Mouse (Mus musculus) brown adipose tissue, adult 24 weeks (tissue): ENCODE data around the gene Per3. TPM values are rescaled to one million over a fixed set of nuclear protein-coding genes. Genes with fewer than 3 reads are reported as not detected.
"Not testable (repeated sequence)": the region's sequence is repeated elsewhere in the genome, so short reads cannot be mapped to it uniquely, and the experiment has no call there.

Experiments
- H3K27ac ChIP-seq: fragments of 200-500 bp; replicated peaks from 2 replicates; pipeline ENCODE4 v1.5.1; 2012; ENCODE audit warnings: low read depth, mild to moderate bottlenecking, low read length
- H3K4me1 ChIP-seq: fragments of 200-500 bp; 2 replicates; pipeline ENCODE4 v1.6.1; 2012; ENCODE audit warnings: low read length, mixed read lengths; ENCODE audit not compliant: control insufficient read depth, insufficient read depth, insufficient read length
- H3K4me3 ChIP-seq: fragments of 200-500 bp; 2 replicates; pipeline ENCODE4 v1.5.1; 2012; ENCODE audit warnings: low read depth, mild to moderate bottlenecking, low read length, moderate library complexity; ENCODE audit not compliant: insufficient read depth
- polyA plus RNA-seq: library from polyadenylated mRNA; stranded (reverse); fragments of >200 nt; gene quantifications from 2 replicates; pipeline ENCODE4 v1.2.4, GENCODE M21; 2012; ENCODE audit not compliant: missing spikeins, insufficient read depth, insufficient read length

Per3 gene
- polyA plus RNA-seq, 1 experiment, result 7.0 TPM

DNA sequence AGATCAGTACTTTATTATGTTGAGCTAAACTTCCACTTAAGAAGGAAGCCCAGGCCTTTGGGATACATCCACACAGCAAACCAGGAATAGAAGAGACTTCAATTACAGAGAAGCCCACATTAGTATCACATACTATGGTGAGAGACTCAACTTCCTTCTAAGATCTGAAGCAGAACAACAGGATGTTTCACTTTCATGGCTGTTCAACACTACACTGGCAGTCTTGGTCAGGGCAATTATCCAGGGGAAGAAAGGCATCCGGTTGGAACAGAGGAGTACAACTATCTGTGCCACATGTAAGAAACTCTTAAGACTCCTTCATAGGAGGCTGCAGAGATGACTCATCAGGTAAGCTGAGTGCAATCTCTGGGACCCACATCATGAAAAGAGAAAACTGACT lies 6.7 kb upstream of the Per3 start:
- Histone ChIP-seq H3K4me1 (peaks cover 3% of the 10 kb centered on the region; the same call in 1 of the 2 replicates), H3K4me3 (no peak overlapping the region), H3K27ac (no peak overlapping the region)

DNA sequence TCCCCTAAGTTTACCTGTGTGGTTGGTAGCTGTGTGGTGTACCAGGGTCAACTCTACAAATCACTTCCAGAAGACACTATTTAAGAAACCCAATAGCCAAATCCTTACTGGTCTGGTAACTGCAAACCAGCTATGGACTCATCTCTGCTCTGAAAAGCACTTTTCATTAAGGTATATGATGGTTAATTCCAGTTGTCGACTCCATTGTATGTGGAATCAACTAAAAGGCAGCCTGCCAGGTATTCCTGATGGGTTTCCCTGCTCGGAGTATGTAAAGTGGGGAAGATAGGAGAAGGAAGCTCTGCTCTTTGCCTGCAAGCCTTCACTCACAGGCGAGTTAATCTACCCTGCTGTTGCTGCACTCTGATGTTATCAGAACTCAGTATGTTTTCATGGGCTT lies 2.1 kb upstream of the Per3 start:
- Histone ChIP-seq H3K27ac (no peak overlapping the region), H3K4me1 (peaks cover 8% of the 10 kb centered on the region; the same call in 1 of the 2 replicates), H3K4me3 (no peak overlapping the region)

DNA sequence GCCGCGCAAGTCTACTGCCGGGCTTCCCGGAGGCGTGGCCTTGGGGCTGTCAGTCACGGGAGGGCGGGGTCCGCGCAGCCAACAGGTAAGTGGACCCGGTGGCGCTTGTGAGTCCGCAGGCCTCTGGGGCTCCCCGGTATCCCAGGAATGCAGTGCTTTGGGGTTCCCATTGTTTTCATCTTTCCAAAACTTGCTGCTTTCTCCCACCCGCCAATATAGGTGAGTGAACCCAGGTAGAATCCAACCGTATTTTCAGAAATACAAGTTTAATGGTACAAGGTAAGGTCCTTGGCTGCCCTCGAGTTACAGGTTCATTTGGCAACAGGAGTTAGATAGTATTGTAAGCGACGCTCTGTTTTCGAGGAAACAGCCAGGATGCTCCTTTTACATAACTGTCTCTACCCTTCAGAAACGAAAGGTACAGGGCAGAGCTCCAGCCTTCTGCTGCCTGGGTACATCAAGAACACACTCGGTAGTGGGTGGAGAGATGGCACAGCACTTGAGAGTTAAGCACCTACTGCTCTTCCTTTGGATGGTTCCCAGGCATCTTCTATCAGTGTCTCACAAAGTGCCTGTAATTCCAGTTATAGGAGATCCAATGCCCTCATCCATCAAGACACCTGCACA lies 592 bp upstream of the Per3 start:
- Histone ChIP-seq H3K4me3 (peak overlapping the region; percentile 60), H3K27ac (peak overlapping the region; percentile 24; the same call in 1 of the 2 replicates), H3K4me1 (peaks cover 11% of the 10 kb centered on the region; the same call in 1 of the 2 replicates)

DNA sequence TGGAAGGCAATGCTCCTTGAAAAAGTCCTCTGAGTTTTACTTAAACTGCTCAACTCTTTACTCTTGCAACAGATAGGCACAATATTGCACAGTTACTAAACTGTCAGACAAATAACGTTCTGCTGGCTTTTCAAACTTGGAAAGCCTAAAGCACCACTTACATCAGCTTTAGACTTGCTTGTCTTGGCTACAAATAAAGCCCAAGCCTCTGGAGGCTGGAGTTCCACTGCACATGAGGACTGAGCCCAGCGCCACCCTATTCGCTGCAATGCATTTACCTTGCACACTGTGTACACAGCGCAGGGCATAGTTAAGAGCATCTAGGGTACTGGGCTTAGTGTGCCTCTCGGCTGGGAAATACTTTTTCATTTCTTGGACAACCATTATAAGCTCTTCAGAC lies 1.2 kb downstream of the Per3 start:
- H3K4me3 ChIP-seq, result peak overlapping the region; percentile 74
- H3K4me1 ChIP-seq, result peaks cover 11% of the 10 kb centered on the region; the same call in 1 of the 2 replicates
- peak overlapping the region; percentile 89 for H3K27ac ChIP-seq

DNA sequence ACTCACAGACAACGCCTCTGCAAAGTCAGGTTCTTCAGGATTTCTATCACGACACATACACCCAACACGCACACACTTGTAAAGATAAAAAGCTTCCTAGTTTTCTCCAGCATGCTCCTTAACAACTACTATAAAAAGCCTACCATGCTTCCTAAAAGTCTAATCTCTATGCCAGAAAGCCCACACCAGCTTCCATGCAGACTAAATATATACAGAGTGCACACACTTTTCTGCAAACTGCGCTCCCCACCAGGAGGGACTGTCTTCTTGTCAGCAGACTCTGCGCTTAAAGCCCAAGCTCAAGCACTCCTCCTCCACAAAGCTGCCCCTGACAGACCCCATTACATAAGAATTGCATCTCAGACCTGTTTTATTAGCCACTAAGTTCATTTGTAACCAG lies 3.0 kb downstream of the Per3 start:
- H3K4me1 ChIP-seq, result peaks cover 11% of the 10 kb centered on the region; the same call in 1 of the 2 replicates
- no peak overlapping the region for H3K27ac ChIP-seq
- H3K4me3 ChIP-seq, result no peak overlapping the region

DNA sequence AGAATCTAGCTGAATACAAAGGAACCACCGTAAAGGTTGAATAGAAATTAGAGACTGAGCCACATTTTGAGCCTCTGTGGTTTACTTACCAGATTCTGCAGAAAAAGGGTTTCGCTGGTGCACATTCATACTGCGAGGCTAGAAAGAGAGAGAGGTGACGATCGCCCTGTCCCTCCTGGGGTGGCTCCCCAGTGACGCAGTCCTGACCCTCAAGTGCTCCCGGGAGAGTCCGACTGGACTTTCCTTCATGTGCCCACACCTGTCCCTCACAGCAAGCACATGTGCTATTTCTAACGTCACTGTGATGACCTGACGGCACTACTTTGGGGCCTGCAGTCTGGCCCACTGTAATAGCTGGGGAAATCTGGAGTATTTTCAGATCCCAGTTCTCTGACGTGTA lies 6.7 kb downstream of the Per3 start:
- no peak overlapping the region for H3K4me3 ChIP-seq
- peaks cover 11% of the 10 kb centered on the region; the same call in 1 of the 2 replicates for H3K4me1 ChIP-seq
- H3K27ac ChIP-seq, result no peak overlapping the region

DNA sequence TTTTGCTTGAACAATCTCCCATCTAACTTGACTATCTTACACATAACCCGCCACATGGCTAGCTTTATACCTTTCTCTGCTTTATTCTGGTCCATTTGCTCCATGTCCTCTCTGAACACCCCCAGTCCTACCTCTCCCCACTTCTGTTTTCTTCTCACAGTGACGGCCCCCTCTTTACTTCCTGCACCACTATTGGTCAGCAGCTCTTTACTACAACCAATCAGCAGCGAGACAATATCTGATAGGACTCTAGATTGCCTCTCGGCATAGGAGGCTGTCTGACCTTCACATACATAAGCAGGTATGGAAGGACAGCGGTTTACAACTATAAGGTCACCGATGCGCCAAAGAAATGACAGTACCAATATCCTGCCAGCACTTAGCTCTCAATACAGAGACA lies 7.9 kb downstream of the Per3 start:
- 0 out of 2 replicates have a peak, but pooled peaks cover 3% of the 10 kb centered on the region for H3K4me1 ChIP-seq
- H3K27ac ChIP-seq, result no peak overlapping the region
- H3K4me3 ChIP-seq, result no peak overlapping the region

DNA sequence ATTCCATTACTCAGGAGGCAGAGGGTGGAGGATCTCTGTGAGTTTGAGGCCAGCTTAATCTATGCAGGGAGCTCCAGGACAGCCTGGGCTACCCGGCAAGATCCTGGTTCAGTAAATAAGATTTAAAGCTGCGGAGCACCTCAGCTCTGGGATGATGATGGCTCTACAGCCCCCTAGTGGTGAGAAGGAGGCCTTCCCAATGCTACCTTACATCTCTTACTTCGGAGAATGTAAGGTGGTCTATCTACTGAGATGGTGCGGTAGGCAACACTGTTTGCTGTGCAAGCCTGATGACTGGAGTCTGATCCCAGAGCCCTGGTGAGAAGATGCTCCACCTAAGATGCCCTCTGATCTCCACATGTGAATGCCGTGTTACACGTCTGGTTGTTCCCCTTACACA lies 17.5 kb downstream of the Per3 start:
- H3K27ac ChIP-seq, result no peak overlapping the region
- H3K4me1 ChIP-seq, result no peaks in the 10 kb centered on the region
- no peak overlapping the region for H3K4me3 ChIP-seq

DNA sequence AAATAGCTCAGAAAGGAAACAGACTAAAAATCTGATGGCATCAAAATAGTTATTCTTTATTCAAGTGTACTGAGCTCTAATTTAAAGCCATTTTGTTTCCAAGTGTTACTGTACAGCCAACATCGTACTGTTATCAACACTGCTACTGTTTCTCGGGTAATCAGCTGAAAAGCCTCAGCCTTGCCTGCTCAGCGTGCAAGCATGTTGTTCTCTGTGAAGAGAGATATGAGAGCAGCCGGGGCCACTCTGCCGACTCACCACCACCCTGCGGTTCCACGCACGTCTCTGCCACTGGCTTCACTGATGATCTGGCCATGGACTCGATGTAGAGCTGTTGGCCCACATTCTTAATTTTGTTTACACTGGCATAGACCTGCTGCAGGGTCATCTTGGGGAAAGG lies 20.3 kb downstream of the Per3 start:
- Histone ChIP-seq H3K4me1 (no peaks in the 10 kb centered on the region), H3K27ac (no peak overlapping the region), H3K4me3 (no peak overlapping the region)

DNA sequence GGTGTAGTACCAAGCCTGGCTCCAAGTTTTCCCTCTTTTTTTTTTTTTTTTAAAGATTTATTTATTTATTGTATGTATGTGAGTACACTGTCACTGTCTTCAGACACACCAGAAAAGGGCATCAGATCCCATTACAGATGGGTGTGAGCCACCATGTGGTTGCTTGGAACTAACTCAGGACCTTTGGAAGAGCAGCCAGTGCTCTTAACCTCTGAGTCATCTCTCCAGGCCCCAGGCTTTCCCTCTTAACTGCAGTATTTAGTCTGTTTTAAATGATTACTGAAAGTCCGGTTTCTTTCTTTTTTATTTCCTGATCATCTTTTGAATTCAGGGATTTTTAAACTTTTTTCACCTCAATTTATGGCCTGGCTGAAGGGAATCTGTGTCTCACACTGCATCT lies 27.1 kb downstream of the Per3 start:
- not testable (repeated sequence) for H3K4me3 ChIP-seq, H3K4me1 ChIP-seq, H3K27ac ChIP-seq

DNA sequence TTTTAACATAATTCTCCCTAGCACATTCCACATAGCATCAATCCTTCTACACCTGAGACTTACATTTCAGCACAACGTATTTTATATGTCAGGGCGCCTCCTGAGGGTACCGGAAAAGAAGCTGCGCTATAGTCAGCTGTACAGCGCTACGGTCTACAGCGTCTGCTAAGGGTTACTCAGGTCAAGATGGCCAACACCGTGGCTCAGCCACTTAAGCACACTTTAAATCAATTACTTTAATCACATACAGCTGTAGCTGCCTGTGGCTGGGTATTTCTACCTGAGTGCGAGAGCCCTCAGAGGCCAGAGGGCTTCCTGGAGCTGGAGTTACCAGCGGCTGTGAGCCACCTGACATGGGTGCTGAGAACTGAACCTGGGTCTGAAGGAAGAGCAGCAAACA lies 28.5 kb downstream of the Per3 start:
- Histone ChIP-seq H3K27ac (no peak overlapping the region), H3K4me1 (no peaks in the 10 kb centered on the region), H3K4me3 (no peak overlapping the region)

DNA sequence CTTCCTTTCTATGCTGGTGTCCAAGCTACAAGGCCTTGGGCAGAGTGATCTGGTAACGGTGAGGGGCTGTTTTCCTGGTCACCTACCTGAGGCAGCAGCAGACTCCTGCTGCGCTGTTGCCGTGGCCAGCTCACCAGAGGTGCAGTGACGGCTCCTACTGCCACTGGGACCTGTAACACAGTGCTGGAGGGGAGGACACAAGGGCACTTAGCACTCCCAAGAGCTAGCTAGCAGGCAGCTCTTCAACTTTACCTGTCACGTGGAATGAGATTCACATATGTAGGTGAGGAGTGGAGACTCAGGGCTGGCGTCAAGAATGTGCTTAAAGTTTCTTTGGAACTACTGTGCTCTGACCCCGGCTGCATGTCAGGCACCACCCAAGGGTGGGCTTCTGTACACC lies 34.1 kb downstream of the Per3 start:
- Histone ChIP-seq H3K4me1 (no peaks in the 10 kb centered on the region), H3K27ac (no peak overlapping the region), H3K4me3 (no peak overlapping the region)

DNA sequence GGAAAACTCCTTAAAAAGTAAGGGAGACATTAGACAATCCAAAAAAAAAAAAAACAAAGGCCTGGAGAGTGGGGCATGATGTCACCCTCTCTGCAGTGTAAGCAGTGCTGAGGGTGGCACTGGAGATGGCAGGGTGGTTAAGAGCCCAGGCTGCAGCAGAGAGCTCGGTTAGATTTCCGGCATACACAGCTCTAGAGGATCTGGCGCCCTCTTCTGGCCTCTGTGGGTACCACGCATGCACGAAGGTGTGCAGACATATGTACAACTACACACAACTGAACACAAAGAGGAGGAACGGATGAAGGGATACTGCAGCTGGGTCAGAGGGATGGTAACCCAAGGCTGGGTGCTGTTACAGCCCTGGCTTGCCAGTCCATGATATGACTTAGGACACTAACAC lies 37.5 kb downstream of the Per3 start:
- no peaks in the 10 kb centered on the region for H3K4me1 ChIP-seq
- no peak overlapping the region for H3K27ac ChIP-seq
- H3K4me3 ChIP-seq, result no peak overlapping the region

DNA sequence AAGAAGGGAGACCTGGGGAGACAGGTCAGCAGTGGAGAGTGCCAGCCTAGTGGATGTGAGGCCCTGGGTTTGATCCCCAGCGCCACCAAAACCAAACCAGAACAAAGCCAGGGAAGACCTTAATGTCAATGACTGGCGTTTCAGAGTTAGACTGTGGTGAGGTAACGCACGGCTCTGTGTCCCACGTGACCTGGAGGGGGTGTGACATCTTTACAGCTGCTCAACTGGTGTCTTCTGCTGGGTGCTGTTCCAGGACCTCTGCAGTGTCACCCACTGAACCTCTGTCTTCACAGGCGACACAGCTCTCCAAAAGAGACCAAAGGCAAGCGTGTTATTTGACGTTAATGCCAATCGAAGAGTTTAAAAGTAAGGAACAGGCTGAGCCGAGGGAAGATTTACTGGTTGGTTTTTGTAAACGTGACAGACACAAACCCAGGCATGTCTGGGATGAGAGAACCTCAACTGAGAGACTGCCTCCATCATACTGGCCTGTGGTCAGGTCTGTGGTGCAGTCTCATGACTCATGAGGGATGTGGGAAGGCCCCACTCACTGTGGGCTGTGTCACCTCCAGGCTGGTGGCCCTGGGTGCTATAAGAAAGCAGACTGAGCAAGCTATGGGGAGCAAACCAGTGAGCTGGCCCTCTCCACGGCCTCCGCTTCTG lies 38.7 kb downstream of the Per3 start:
- Histone ChIP-seq H3K4me1 (no peaks in the 10 kb centered on the region), H3K27ac (no peak overlapping the region), H3K4me3 (no peak overlapping the region)

DNA sequence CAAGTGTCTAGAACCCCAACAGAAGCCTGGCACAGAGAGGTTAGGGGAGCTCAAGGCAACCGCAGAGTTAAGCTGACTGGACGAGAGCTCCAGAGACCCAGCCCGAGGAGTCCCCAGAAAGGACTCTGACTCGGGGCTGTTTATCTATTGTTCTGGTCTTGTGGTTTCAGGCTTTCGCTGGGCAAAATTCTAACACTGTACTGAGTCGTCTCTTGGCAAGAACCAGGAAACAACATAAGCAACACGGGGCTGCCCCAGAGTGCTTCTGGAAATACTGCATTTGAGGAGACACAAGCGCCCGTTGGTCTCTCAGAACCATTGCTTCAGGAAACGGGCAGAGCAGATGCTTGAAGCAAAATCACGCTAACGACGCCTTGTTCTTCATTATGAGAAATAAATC lies 43.1 kb downstream of the Per3 start:
- Histone ChIP-seq H3K4me1 (no peaks in the 10 kb centered on the region), H3K4me3 (no peak overlapping the region), H3K27ac (no peak overlapping the region)

DNA sequence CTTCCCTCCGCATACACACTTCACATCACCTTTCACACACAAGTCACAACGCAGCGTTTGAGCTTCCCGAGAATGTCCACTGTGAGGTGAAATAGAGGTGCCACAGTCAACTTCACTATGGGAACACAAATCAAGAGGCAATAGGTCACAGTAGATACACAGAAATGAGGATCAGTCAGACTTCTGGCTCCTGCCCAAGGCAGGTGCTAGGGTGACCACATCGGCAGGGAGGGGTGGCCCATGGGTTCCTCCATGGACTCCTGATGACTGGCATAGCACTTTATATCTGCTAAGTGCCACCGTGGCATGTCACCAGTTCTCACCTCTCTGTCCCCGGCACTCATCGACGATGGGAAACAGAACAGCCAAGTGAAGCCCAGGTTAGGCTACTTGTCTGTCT lies 45.8 kb downstream of the Per3 start:
- Histone ChIP-seq H3K4me3 (no peak overlapping the region), H3K4me1 (no peaks in the 10 kb centered on the region), H3K27ac (no peak overlapping the region)
